Mouse (Mus musculus): ENCODE measurements around the gene Pot1a. TPM values are rescaled to one million over a fixed set of nuclear protein-coding genes. Genes with fewer than 3 reads are reported as not detected.
A peak's percentile ranks its signal among the peaks of the same experiment; 100 is the strongest.

Pot1a gene
- polyA plus RNA-seq (2015; fragmentation: Nextera tagmentation; extraction: Ambion mirVana): 18.0 and 20.1 TPM in 2 replicates

DNA sequence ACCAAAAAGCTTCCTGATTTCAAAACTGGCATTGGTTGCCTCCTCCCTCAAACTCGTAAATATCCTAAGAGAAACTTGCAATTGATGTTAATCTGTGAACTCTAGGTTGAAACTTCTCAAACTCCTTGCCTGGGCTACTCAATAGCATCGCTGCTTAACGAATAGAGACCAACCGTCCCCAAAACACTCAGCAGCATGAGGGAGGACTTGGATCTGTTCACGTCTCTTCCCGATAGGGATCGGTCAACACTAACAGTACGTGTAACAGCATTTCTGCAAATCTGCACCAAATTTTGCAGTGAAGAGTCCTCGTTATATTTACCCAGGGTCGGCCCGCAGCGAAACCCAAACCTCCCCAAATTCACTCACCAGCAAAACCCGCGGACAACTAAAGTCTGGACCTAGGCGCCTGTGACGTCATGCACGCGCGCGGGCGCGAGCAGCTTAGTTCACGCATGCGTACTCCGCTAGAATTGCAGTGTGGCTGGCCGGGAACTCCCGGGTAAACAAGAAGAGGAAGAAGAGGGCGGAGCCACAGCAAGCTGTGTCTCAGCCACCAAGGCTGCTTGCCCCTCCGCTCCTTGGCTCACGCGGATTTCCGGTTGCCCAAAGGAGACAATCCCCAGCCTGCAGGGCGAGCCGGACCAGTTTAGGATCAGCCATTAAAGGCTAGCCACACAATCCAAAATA, at the start of gene Pot1a:
Gene Pot1a (minus strand): TSS at position 441 of the 690 bp plus-strand sequence.
- under 1% methylated on average over 34 of the region's 34 CpGs for WGBS
- ATAC-seq (ENCODE audit: extremely low read depth, insufficient number of reproducible peaks, low FRiP score, low TSS enrichment): peak; percentile 98
- Histone ChIP-seq H3K4me2 (peak within 1 kb of the TSS; percentile 77), H3K9ac (peak within 1 kb of the TSS; percentile 84), H3K4me3 (peak within 1 kb of the TSS; percentile 68), H3K27ac (replicated peaks) (peak within 1 kb of the TSS; percentile 86), H3K27me3 (replicated peaks) (no peaks in the 10 kb centered on the region), H3K9me3 (no peaks in the 10 kb centered on the region), H3K4me1 (peaks cover 15% of the 10 kb centered on the region), H3K36me3 (peaks cover 3% of the 10 kb centered on the region)

- Histone ChIP-seq H3K27me3 (replicated peaks) (no peaks in the 10 kb centered on the region), H3K4me1 (no peaks in the 10 kb centered on the region), H3K9ac (no peak overlapping the region), H3K36me3 (no peaks in the 10 kb centered on the region), H3K9me3 (no peaks in the 10 kb centered on the region), H3K4me2 (no peak overlapping the region), H3K4me3 (no peak overlapping the region), H3K27ac (replicated peaks) (no peak overlapping the region)
- 39% methylated on average over 2 of the region's 2 CpGs for WGBS
- ATAC-seq (ENCODE audit: extremely low read depth, insufficient number of reproducible peaks, low FRiP score, low TSS enrichment): no peak
Measured at GRCm38 (mm10) chr6:25836261-25836660, 27.2 kb upstream of the Pot1a start.

- Histone ChIP-seq H3K27ac (replicated peaks) (no peak overlapping the region), H3K9me3 (no peaks in the 10 kb centered on the region), H3K4me1 (peaks cover 19% of the 10 kb centered on the region), H3K4me3 (no peak overlapping the region), H3K9ac (no peak overlapping the region), H3K27me3 (replicated peaks) (no peaks in the 10 kb centered on the region), H3K36me3 (peaks cover 14% of the 10 kb centered on the region), H3K4me2 (no peak overlapping the region)
- no peak for ATAC-seq (ENCODE audit: extremely low read depth, insufficient number of reproducible peaks, low FRiP score, low TSS enrichment)
- 85% methylated on average over 3 of the region's 3 CpGs for WGBS
Measured at GRCm38 (mm10) chr6:25806021-25806420, 3.0 kb downstream of the Pot1a start.

DNA sequence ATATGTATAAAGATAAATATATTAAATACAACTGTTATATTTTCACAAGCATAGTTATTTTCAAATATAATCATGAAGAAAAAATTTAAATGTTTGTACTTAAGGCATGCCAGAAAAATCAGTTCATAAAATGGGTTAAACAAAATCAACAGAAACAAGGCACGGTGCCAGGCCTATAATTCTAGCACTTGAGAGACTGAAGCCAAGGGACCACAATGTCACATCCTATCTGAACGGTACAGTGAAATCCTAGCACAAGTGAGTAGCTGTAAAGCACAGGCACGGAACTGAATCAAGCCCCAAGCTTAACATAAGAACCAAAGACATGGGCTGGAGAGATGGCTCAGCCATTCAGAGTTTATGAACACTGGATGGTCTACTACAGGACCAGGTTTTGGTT, 6.8 kb downstream of the Pot1a start:
- Histone ChIP-seq H3K4me2 (no peak overlapping the region), H3K4me1 (peaks cover 7% of the 10 kb centered on the region), H3K27me3 (replicated peaks) (no peaks in the 10 kb centered on the region), H3K4me3 (no peak overlapping the region), H3K9me3 (no peaks in the 10 kb centered on the region), H3K27ac (replicated peaks) (no peak overlapping the region), H3K36me3 (peaks cover 29% of the 10 kb centered on the region), H3K9ac (no peak overlapping the region)
- WGBS: 66% methylated on average over 3 of the region's 3 CpGs
- no peak for ATAC-seq (ENCODE audit: extremely low read depth, insufficient number of reproducible peaks, low FRiP score, low TSS enrichment)

DNA sequence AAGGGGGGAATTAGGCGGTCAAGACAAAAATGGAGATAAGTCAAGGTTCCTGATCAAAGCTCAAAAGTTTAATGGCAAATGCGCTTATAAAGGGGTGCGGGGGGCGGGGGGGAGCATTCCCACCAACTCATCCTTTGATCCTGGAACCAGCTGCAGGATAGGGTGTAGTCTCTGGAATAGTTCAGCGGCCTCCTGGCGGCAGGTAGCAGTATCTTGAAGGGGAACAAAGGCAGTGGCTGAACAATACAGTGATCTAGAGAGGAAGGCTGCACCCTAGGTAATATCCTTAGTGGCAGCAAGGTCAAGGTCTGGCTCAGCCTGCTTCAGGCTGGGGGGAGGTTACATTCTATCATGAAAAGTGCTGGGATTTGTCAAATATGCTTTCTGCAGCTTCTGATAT, 7.8 kb downstream of the Pot1a start:
- WGBS: 90% methylated on average over 6 of the region's 6 CpGs

DNA sequence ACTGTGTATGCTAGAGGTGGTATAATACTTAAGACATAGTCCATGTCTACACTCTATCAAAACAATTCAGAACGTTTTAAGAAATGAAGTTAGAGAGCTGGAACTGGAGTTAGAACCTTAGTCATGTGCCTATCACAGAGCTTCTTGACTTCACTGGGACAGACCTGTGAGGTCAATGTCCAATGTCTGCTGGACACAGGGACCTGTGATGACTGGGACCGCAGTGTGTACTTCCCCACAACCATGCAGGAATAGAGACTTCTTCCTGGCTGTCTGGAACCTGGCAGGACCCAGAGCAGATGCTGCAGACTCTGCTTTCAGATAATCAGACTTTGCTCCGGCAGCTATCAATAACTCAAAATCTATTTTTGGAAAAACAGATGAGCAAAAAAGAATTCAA, 40.8 kb downstream of the Pot1a start:
- no peak overlapping the region for H3K4me2 ChIP-seq
- no peak overlapping the region for H3K27ac ChIP-seq (replicated peaks)
- 63% methylated on average over 3 of the region's 3 CpGs for WGBS
- H3K9me3 ChIP-seq: no peaks in the 10 kb centered on the region
- peaks cover 56% of the 10 kb centered on the region for H3K36me3 ChIP-seq
- ATAC-seq (ENCODE audit: extremely low read depth, insufficient number of reproducible peaks, low FRiP score, low TSS enrichment): no peak
- no peak overlapping the region for H3K4me3 ChIP-seq
- no peaks in the 10 kb centered on the region for H3K4me1 ChIP-seq
- H3K9ac ChIP-seq: no peak overlapping the region
- no peaks in the 10 kb centered on the region for H3K27me3 ChIP-seq (replicated peaks)

More for the DNA sequence above, 7.8 kb downstream of the Pot1a start:
- Histone ChIP-seq H3K36me3 (peaks cover 35% of the 10 kb centered on the region), H3K27me3 (replicated peaks) (no peaks in the 10 kb centered on the region), H3K27ac (replicated peaks) (no peak overlapping the region), H3K4me2 (no peak overlapping the region), H3K4me3 (no peak overlapping the region), H3K9ac (no peak overlapping the region), H3K9me3 (no peaks in the 10 kb centered on the region), H3K4me1 (peaks cover 3% of the 10 kb centered on the region; the same call in 1 of the 2 replicates)
- ATAC-seq (ENCODE audit: extremely low read depth, insufficient number of reproducible peaks, low FRiP score, low TSS enrichment): no peak

GRCm38 (mm10) chr6:25767552-25767951, 41.5 kb downstream of the Pot1a start:
- Histone ChIP-seq H3K4me3 (no peak overlapping the region), H3K36me3 (peaks cover 60% of the 10 kb centered on the region), H3K4me2 (no peak overlapping the region), H3K9me3 (no peaks in the 10 kb centered on the region), H3K4me1 (no peaks in the 10 kb centered on the region), H3K9ac (no peak overlapping the region), H3K27me3 (replicated peaks) (no peaks in the 10 kb centered on the region), H3K27ac (replicated peaks) (no peak overlapping the region)
- ATAC-seq (ENCODE audit: extremely low read depth, insufficient number of reproducible peaks, low FRiP score, low TSS enrichment): no peak
- 76% methylated on average over 8 of the region's 8 CpGs for WGBS

- peaks cover 60% of the 10 kb centered on the region for H3K36me3 ChIP-seq
- no peak overlapping the region for H3K9ac ChIP-seq
- no peaks in the 10 kb centered on the region for H3K27me3 ChIP-seq (replicated peaks)
- H3K9me3 ChIP-seq: no peaks in the 10 kb centered on the region
- H3K4me2 ChIP-seq: no peak overlapping the region
- H3K4me1 ChIP-seq: no peaks in the 10 kb centered on the region
- WGBS: 66% methylated on average over 7 of the region's 7 CpGs
- H3K27ac ChIP-seq (replicated peaks): no peak overlapping the region
- no peak for ATAC-seq (ENCODE audit: extremely low read depth, insufficient number of reproducible peaks, low FRiP score, low TSS enrichment)
- no peak overlapping the region for H3K4me3 ChIP-seq
Measured at GRCm38 (mm10) chr6:25767073-25767472, 42.0 kb downstream of the Pot1a start.

DNA sequence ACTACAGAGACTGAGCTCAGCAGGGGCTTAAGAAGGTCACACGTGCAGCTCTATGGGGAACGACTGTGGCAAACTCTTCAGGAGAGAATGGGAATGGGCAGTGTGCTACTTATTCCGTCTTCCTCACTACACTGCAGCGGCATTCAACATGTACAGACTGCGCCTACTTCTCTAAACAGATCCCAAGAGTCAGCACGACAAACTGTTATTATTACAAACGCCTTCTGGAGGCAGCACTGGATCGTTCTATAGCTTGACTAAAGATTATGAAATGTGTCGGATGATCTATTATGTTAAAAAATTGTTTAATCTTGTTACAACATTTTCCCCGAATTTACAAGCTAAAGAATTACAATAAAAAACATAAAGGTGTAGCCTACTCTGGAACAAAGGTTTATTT, 42.8 kb downstream of the Pot1a start:
- ATAC-seq (ENCODE audit: extremely low read depth, insufficient number of reproducible peaks, low FRiP score, low TSS enrichment): no peak
- no peak overlapping the region for H3K4me3 ChIP-seq
- WGBS: 81% methylated on average over 10 of the region's 10 CpGs
- H3K27me3 ChIP-seq (replicated peaks): no peaks in the 10 kb centered on the region
- H3K9ac ChIP-seq: no peak overlapping the region
- H3K9me3 ChIP-seq: no peaks in the 10 kb centered on the region
- no peak overlapping the region for H3K4me2 ChIP-seq
- peaks cover 63% of the 10 kb centered on the region for H3K36me3 ChIP-seq
- H3K4me1 ChIP-seq: no peaks in the 10 kb centered on the region
- no peak overlapping the region for H3K27ac ChIP-seq (replicated peaks)

DNA sequence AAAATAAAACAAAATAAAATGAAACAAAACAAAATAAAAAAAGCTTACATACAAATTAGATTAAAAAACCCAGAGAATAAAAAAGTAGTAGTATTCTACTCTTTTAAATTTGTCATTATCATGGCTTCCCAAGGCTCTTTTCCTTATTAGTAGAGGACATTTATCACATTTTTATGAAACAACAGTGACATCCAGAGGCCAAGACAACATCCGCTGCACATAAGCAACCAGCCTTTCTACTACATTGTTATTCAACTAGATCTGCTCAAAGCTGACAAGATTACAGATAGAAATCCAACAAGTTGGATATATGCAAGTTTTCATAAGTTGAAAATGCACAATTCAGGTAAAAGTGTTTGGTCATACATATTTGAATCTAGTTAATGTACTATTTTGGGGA, 56.4 kb downstream of the Pot1a start:
- no peak overlapping the region for H3K4me2 ChIP-seq
- no peaks in the 10 kb centered on the region for H3K4me1 ChIP-seq
- 83% methylated on average over 1 of the region's 1 CpGs for WGBS
- no peaks in the 10 kb centered on the region for H3K27me3 ChIP-seq (replicated peaks)
- ATAC-seq (ENCODE audit: extremely low read depth, insufficient number of reproducible peaks, low FRiP score, low TSS enrichment): no peak
- H3K9me3 ChIP-seq: no peaks in the 10 kb centered on the region
- no peak overlapping the region for H3K4me3 ChIP-seq
- peaks cover 56% of the 10 kb centered on the region for H3K36me3 ChIP-seq
- no peak overlapping the region for H3K27ac ChIP-seq (replicated peaks)
- no peak overlapping the region for H3K9ac ChIP-seq

GRCm38 (mm10) chr6:25736533-25736932, 72.5 kb downstream of the Pot1a start:
- Histone ChIP-seq H3K9me3 (no peaks in the 10 kb centered on the region), H3K9ac (no peak overlapping the region), H3K4me3 (no peak overlapping the region), H3K4me2 (no peak overlapping the region), H3K27me3 (replicated peaks) (no peaks in the 10 kb centered on the region), H3K27ac (replicated peaks) (no peak overlapping the region), H3K36me3 (peaks cover 6% of the 10 kb centered on the region), H3K4me1 (no peaks in the 10 kb centered on the region)
- no peak for ATAC-seq (ENCODE audit: extremely low read depth, insufficient number of reproducible peaks, low FRiP score, low TSS enrichment)

GRCm38 (mm10) chr6:25726560-25726959, 82.5 kb downstream of the Pot1a start:
- H3K4me2 ChIP-seq: no peak overlapping the region
- no peaks in the 10 kb centered on the region for H3K9me3 ChIP-seq
- no peak for ATAC-seq (ENCODE audit: extremely low read depth, insufficient number of reproducible peaks, low FRiP score, low TSS enrichment)
- H3K27ac ChIP-seq (replicated peaks): no peak overlapping the region
- no peak overlapping the region for H3K4me3 ChIP-seq
- no peaks in the 10 kb centered on the region for H3K27me3 ChIP-seq (replicated peaks)
- no peaks in the 10 kb centered on the region for H3K4me1 ChIP-seq
- 62% methylated on average over 1 of the region's 1 CpGs for WGBS
- H3K9ac ChIP-seq: no peak overlapping the region
- H3K36me3 ChIP-seq: no peaks in the 10 kb centered on the region

Data from heart, embryonic 13.5 days (tissue).